Mouse (Mus musculus): Measurements from ENCODE around the gene Ablim2. TPM values are rescaled to one million over a fixed set of nuclear protein-coding genes. Genes with fewer than 3 reads are reported as not detected.

Gene Ablim2
- polyA plus RNA-seq, 1 experiment = 5.1 TPM

GRCm38 (mm10) chr5:35718817-35719216, 38.9 kb upstream of the Ablim2 start:
- no peak for TF ChIP-seq CTCF (IDR thresholded peaks at IDR 0.05; ENCODE audit: extremely low read depth, insufficient read depth, insufficient read length, insufficient replicate concordance)
- no peak for TF ChIP-seq POLR2A (IDR thresholded peaks at IDR 0.05; ENCODE audit: low read depth, low read length)
- H3K4me3 ChIP-seq (ENCODE audit: extremely low read depth, insufficient read depth, insufficient read length) = no peak overlapping the region
- peaks cover 18% of the 10 kb centered on the region for H3K36me3 ChIP-seq (ENCODE audit: control insufficient read depth, insufficient read depth, low read length)
- no peaks in the 10 kb centered on the region for H3K27me3 ChIP-seq (ENCODE audit: control insufficient read depth, insufficient read depth, low read length)
- no peak for DNase-seq (ENCODE audit: low read depth in 1 of 2, low spot score in 2 of 2)
- H3K27ac ChIP-seq (ENCODE audit: insufficient read depth, low read length) = no peak overlapping the region
- WGBS = 94% methylated on average over 11 of the region's 11 CpGs
- H3K4me1 ChIP-seq (ENCODE audit: control insufficient read depth, insufficient read depth, insufficient read length) = no peaks in the 10 kb centered on the region; the same call in 1 of the 2 replicates

DNA sequence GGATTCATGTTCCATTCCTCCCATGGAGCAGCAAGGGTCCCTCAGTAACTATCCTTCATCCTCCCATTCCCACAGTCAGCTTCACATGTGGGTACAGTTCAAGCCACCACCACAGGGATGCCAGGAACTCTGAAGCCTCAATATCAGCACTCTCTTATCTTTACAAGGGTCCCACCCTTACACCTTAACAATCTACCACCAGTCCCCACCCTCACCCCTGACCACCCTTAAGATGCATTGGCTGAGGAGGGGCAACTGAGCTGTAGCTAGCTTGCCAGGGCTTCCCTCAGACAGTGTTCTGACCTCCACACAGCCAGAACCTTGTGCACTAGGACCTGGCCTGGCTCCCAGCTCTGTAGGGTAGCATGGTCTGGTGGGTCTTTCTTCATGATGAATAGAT, 38.3 kb upstream of the Ablim2 start:
- TF ChIP-seq POLR2A (IDR thresholded peaks at IDR 0.05; ENCODE audit: low read depth, low read length) = no peak
- TF ChIP-seq CTCF (IDR thresholded peaks at IDR 0.05; ENCODE audit: extremely low read depth, insufficient read depth, insufficient read length, insufficient replicate concordance) = no peak
- no peak overlapping the region for H3K27ac ChIP-seq (ENCODE audit: insufficient read depth, low read length)
- H3K36me3 ChIP-seq (ENCODE audit: control insufficient read depth, insufficient read depth, low read length) = peaks cover 17% of the 10 kb centered on the region
- no peak overlapping the region for H3K4me3 ChIP-seq (ENCODE audit: extremely low read depth, insufficient read depth, insufficient read length)
- no peaks in the 10 kb centered on the region for H3K27me3 ChIP-seq (ENCODE audit: control insufficient read depth, insufficient read depth, low read length)
- no peak for DNase-seq (ENCODE audit: low read depth in 1 of 2, low spot score in 2 of 2)
- no peaks in the 10 kb centered on the region; the same call in 1 of the 2 replicates for H3K4me1 ChIP-seq (ENCODE audit: control insufficient read depth, insufficient read depth, insufficient read length)

GRCm38 (mm10) chr5:35719880-35720279, 37.8 kb upstream of the Ablim2 start:
- Histone ChIP-seq H3K4me3 (ENCODE audit: extremely low read depth, insufficient read depth, insufficient read length) (no peak overlapping the region), H3K36me3 (ENCODE audit: control insufficient read depth, insufficient read depth, low read length) (peaks cover 17% of the 10 kb centered on the region), H3K27me3 (ENCODE audit: control insufficient read depth, insufficient read depth, low read length) (no peaks in the 10 kb centered on the region), H3K4me1 (ENCODE audit: control insufficient read depth, insufficient read depth, insufficient read length) (no peaks in the 10 kb centered on the region; the same call in 1 of the 2 replicates), H3K27ac (ENCODE audit: insufficient read depth, low read length) (no peak overlapping the region)
- TF ChIP-seq CTCF (IDR thresholded peaks at IDR 0.05; ENCODE audit: extremely low read depth, insufficient read depth, insufficient read length, insufficient replicate concordance) (no peak), POLR2A (IDR thresholded peaks at IDR 0.05; ENCODE audit: low read depth, low read length) (no peak)
- WGBS = 85% methylated on average over 1 of the region's 1 CpGs
- no peak for DNase-seq (ENCODE audit: low read depth in 1 of 2, low spot score in 2 of 2)

- H3K27me3 ChIP-seq (ENCODE audit: control insufficient read depth, insufficient read depth, low read length) = no peaks in the 10 kb centered on the region
- TF ChIP-seq CTCF (IDR thresholded peaks at IDR 0.05; ENCODE audit: extremely low read depth, insufficient read depth, insufficient read length, insufficient replicate concordance) = no peak
- peaks cover 9% of the 10 kb centered on the region for H3K36me3 ChIP-seq (ENCODE audit: control insufficient read depth, insufficient read depth, low read length)
- 94% methylated on average over 2 of the region's 2 CpGs for WGBS
- no peak overlapping the region for H3K4me3 ChIP-seq (ENCODE audit: extremely low read depth, insufficient read depth, insufficient read length)
- DNase-seq (ENCODE audit: low read depth in 1 of 2, low spot score in 2 of 2) = no peak
- H3K4me1 ChIP-seq (ENCODE audit: control insufficient read depth, insufficient read depth, insufficient read length) = no peaks in the 10 kb centered on the region; the same call in 1 of the 2 replicates
- H3K27ac ChIP-seq (ENCODE audit: insufficient read depth, low read length) = no peak overlapping the region
Measured at GRCm38 (mm10) chr5:35721933-35722332, 35.7 kb upstream of the Ablim2 start.

- H3K4me3 ChIP-seq (ENCODE audit: extremely low read depth, insufficient read depth, insufficient read length) = no peak overlapping the region
- no peak for TF ChIP-seq CTCF (IDR thresholded peaks at IDR 0.05; ENCODE audit: extremely low read depth, insufficient read depth, insufficient read length, insufficient replicate concordance)
- TF ChIP-seq POLR2A (IDR thresholded peaks at IDR 0.05; ENCODE audit: low read depth, low read length) = no peak
- H3K36me3 ChIP-seq (ENCODE audit: control insufficient read depth, insufficient read depth, low read length) = peaks cover 7% of the 10 kb centered on the region
- no peaks in the 10 kb centered on the region for H3K27me3 ChIP-seq (ENCODE audit: control insufficient read depth, insufficient read depth, low read length)
- H3K27ac ChIP-seq (ENCODE audit: insufficient read depth, low read length) = no peak overlapping the region
- DNase-seq (ENCODE audit: low read depth in 1 of 2, low spot score in 2 of 2) = no peak
- 52% methylated on average over 2 of the region's 2 CpGs for WGBS
- H3K4me1 ChIP-seq (ENCODE audit: control insufficient read depth, insufficient read depth, insufficient read length) = peaks cover 6% of the 10 kb centered on the region; the same call in 1 of the 2 replicates
Measured at GRCm38 (mm10) chr5:35722654-35723053, 35.0 kb upstream of the Ablim2 start.

GRCm38 (mm10) chr5:35723900-35724299, 33.8 kb upstream of the Ablim2 start:
- Histone ChIP-seq H3K4me1 (ENCODE audit: control insufficient read depth, insufficient read depth, insufficient read length) (peaks cover 14% of the 10 kb centered on the region; the same call in 1 of the 2 replicates), H3K4me3 (ENCODE audit: extremely low read depth, insufficient read depth, insufficient read length) (no peak overlapping the region), H3K27me3 (ENCODE audit: control insufficient read depth, insufficient read depth, low read length) (no peaks in the 10 kb centered on the region), H3K27ac (ENCODE audit: insufficient read depth, low read length) (no peak overlapping the region), H3K36me3 (ENCODE audit: control insufficient read depth, insufficient read depth, low read length) (peaks cover 6% of the 10 kb centered on the region)
- WGBS = 84% methylated on average over 5 of the region's 5 CpGs
- no peak for DNase-seq (ENCODE audit: low read depth in 1 of 2, low spot score in 2 of 2)
- TF ChIP-seq CTCF (IDR thresholded peaks at IDR 0.05; ENCODE audit: extremely low read depth, insufficient read depth, insufficient read length, insufficient replicate concordance) = no peak
- no peak for TF ChIP-seq POLR2A (IDR thresholded peaks at IDR 0.05; ENCODE audit: low read depth, low read length)

GRCm38 (mm10) chr5:35725840-35726239, 31.8 kb upstream of the Ablim2 start:
- H3K4me3 ChIP-seq (ENCODE audit: extremely low read depth, insufficient read depth, insufficient read length) = no peak overlapping the region
- H3K27me3 ChIP-seq (ENCODE audit: control insufficient read depth, insufficient read depth, low read length) = no peaks in the 10 kb centered on the region
- peaks cover 6% of the 10 kb centered on the region; the same call in 1 of the 2 replicates for H3K36me3 ChIP-seq (ENCODE audit: control insufficient read depth, insufficient read depth, low read length)
- H3K27ac ChIP-seq (ENCODE audit: insufficient read depth, low read length) = no peak overlapping the region
- WGBS = 85% methylated on average over 3 of the region's 3 CpGs
- TF ChIP-seq POLR2A (IDR thresholded peaks at IDR 0.05; ENCODE audit: low read depth, low read length) (no peak), CTCF (IDR thresholded peaks at IDR 0.05; ENCODE audit: extremely low read depth, insufficient read depth, insufficient read length, insufficient replicate concordance) (no peak)
- no peak for DNase-seq (ENCODE audit: low read depth in 1 of 2, low spot score in 2 of 2)
- H3K4me1 ChIP-seq (ENCODE audit: control insufficient read depth, insufficient read depth, insufficient read length) = peaks cover 21% of the 10 kb centered on the region; the same call in 1 of the 2 replicates

Data from spleen, adult 2 months (tissue).